Mouse (Mus musculus): ENCODE measurements around the gene Baiap2l1. TPM values are rescaled to one million over a fixed set of nuclear protein-coding genes. Genes with fewer than 3 reads are reported as not detected.
"Not testable (repeated sequence)": the region's sequence is repeated elsewhere in the genome, so short reads cannot be mapped to it uniquely, and the experiment has no call there.

The Baiap2l1 gene
- polyA plus RNA-seq, 1 experiment from 2014 or later, result 27.4 TPM

DNA sequence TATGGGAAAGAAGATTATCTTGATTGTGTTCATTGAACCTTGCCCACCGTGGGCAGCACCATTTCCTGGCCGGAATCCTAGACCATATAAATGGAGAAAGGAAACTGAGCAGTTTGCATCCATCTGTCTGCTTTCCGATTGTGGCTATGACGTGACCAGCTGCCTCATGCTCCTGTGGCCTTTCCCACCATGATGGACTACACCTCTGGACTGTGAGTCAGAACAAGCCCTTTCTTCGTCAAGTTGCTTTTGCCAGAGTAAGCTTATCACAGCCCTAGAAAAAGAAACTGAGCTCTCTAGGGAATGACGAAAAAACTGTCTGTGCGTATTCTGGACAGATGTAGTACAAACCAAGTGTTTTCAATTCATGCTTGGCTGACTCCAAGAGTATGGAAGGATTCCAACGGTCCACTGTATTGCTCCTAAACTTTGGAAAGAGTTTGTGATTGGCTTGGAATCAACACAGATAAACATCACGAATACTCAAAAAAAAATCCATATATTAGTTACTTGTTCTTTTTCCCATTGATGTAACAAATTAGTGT is 10.8 kb upstream of the Baiap2l1 start:
- no peak for ATAC-seq
- H3K4me1 ChIP-seq (replicated peaks), result 0 out of 2 replicates have a peak, but pooled peaks cover 5% of the 10 kb centered on the region
- H3K4me3 ChIP-seq (replicated peaks), result no peak overlapping the region
- no peaks in the 10 kb centered on the region for H3K9me3 ChIP-seq
- H3K27me3 ChIP-seq (replicated peaks), result no peaks in the 10 kb centered on the region
- no peak overlapping the region for H3K4me2 ChIP-seq (replicated peaks)
- H3K9ac ChIP-seq, result no peak overlapping the region
- H3K36me3 ChIP-seq, result no peaks in the 10 kb centered on the region
- no peak overlapping the region for H3K27ac ChIP-seq
- 78% methylated on average over 9 of the region's 9 CpGs for WGBS

DNA sequence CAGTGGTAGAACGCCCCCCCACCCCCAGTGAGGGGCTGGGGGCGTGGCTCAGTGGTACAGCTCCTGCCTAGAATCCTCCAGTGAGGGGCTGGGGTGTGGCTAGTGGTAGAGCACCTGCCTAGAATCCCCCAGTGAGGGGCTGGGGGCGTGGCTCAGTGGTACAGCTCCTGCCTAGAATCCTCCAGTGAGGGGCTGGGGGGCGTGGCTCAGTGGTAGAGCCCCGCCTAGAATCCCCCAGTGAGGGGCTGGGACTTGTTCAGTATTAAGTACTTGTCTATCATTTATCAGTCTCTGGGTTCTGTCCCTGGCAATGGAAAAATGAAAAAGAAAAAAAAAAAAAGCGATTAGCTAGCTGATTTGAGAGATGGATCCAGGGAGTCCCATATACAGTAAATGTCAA is 8.6 kb upstream of the Baiap2l1 start:
- not testable (repeated sequence) for H3K4me1 ChIP-seq (replicated peaks); H3K36me3 ChIP-seq; H3K4me2 ChIP-seq (replicated peaks); H3K27me3 ChIP-seq (replicated peaks); H3K4me3 ChIP-seq (replicated peaks); H3K9me3 ChIP-seq; H3K27ac ChIP-seq; ATAC-seq; H3K9ac ChIP-seq
- WGBS, result 81% methylated on average over 6 of the region's 6 CpGs

- Histone ChIP-seq H3K27ac (peak overlapping the region; percentile 49; the same call in 1 of the 2 replicates), H3K9me3 (no peaks in the 10 kb centered on the region), H3K4me3 (replicated peaks) (no peak overlapping the region), H3K36me3 (no peaks in the 10 kb centered on the region), H3K4me2 (replicated peaks) (no peak overlapping the region), H3K4me1 (replicated peaks) (0 out of 2 replicates have a peak, but pooled peaks cover 5% of the 10 kb centered on the region), H3K9ac (no peak overlapping the region), H3K27me3 (replicated peaks) (no peaks in the 10 kb centered on the region)
- 74% methylated on average over 11 of the region's 11 CpGs for WGBS
- ATAC-seq, result peak; percentile 57
Measured at GRCm38 (mm10) chr5:144364680-144365357, 6.9 kb upstream of the Baiap2l1 start.

- Histone ChIP-seq H3K4me2 (replicated peaks) (no peak overlapping the region; the same call in 1 of the 2 replicates), H3K9me3 (no peaks in the 10 kb centered on the region), H3K36me3 (no peaks in the 10 kb centered on the region), H3K27ac (peak overlapping the region; percentile 82), H3K9ac (no peak overlapping the region), H3K4me3 (replicated peaks) (no peak overlapping the region), H3K27me3 (replicated peaks) (no peaks in the 10 kb centered on the region), H3K4me1 (replicated peaks) (peaks cover 10% of the 10 kb centered on the region)
- ATAC-seq, result no peak
- 39% methylated on average over 6 of the region's 6 CpGs for WGBS
Measured at GRCm38 (mm10) chr5:144360346-144360745, 2.4 kb upstream of the Baiap2l1 start.

GRCm38 (mm10) chr5:144359886-144360285 is 2.0 kb upstream of the Baiap2l1 start:
- Histone ChIP-seq H3K9me3 (no peaks in the 10 kb centered on the region), H3K4me1 (replicated peaks) (peaks cover 10% of the 10 kb centered on the region), H3K36me3 (no peaks in the 10 kb centered on the region), H3K4me2 (replicated peaks) (peak overlapping the region; percentile 19; the same call in 1 of the 2 replicates), H3K27me3 (replicated peaks) (no peaks in the 10 kb centered on the region), H3K9ac (no peak overlapping the region), H3K4me3 (replicated peaks) (no peak overlapping the region), H3K27ac (peak overlapping the region; percentile 82)
- ATAC-seq, result peak; percentile 42
- 48% methylated on average over 6 of the region's 6 CpGs for WGBS

GRCm38 (mm10) chr5:144358592-144358917 is 643 bp upstream of the Baiap2l1 start:
- no peaks in the 10 kb centered on the region for H3K36me3 ChIP-seq
- H3K4me2 ChIP-seq (replicated peaks), result peak overlapping the region; percentile 86
- H3K9me3 ChIP-seq, result no peaks in the 10 kb centered on the region
- H3K9ac ChIP-seq, result no peak overlapping the region
- no peak for ATAC-seq
- H3K27me3 ChIP-seq (replicated peaks), result no peaks in the 10 kb centered on the region
- peak overlapping the region; percentile 66 for H3K4me3 ChIP-seq (replicated peaks)
- WGBS, result 8% methylated on average over 10 of the region's 10 CpGs
- peaks cover 5% of the 10 kb centered on the region for H3K4me1 ChIP-seq (replicated peaks)
- H3K27ac ChIP-seq, result peak overlapping the region; percentile 57; the same call in 1 of the 2 replicates

GRCm38 (mm10) chr5:144357551-144357880 is 396 bp downstream of the Baiap2l1 start:
- WGBS, result 0% methylated on average over 27 of the region's 27 CpGs
- Histone ChIP-seq H3K4me1 (replicated peaks) (peaks cover 5% of the 10 kb centered on the region), H3K27me3 (replicated peaks) (no peaks in the 10 kb centered on the region), H3K4me2 (replicated peaks) (peak overlapping the region; percentile 86), H3K9me3 (no peaks in the 10 kb centered on the region), H3K4me3 (replicated peaks) (peak overlapping the region; percentile 66), H3K9ac (peak overlapping the region; percentile 71), H3K36me3 (no peaks in the 10 kb centered on the region), H3K27ac (peak overlapping the region; percentile 87)
- ATAC-seq, result no peak

GRCm38 (mm10) chr5:144356776-144357455 is 996 bp downstream of the Baiap2l1 start:
- H3K4me3 ChIP-seq (replicated peaks), result peak overlapping the region; percentile 66
- no peaks in the 10 kb centered on the region for H3K27me3 ChIP-seq (replicated peaks)
- WGBS, result 9% methylated on average over 17 of the region's 17 CpGs
- H3K9me3 ChIP-seq, result no peaks in the 10 kb centered on the region
- H3K4me1 ChIP-seq (replicated peaks), result peaks cover 5% of the 10 kb centered on the region
- H3K27ac ChIP-seq, result 0 out of 2 replicates have a peak overlapping the region, but pooled peaks have one; percentile 87
- no peaks in the 10 kb centered on the region for H3K36me3 ChIP-seq
- ATAC-seq, result no peak
- peak overlapping the region; percentile 71 for H3K9ac ChIP-seq
- peak overlapping the region; percentile 86 for H3K4me2 ChIP-seq (replicated peaks)

- Histone ChIP-seq H3K4me1 (replicated peaks) (0 out of 2 replicates have a peak, but pooled peaks cover 1% of the 10 kb centered on the region), H3K9ac (no peak overlapping the region), H3K4me2 (replicated peaks) (no peak overlapping the region), H3K4me3 (replicated peaks) (no peak overlapping the region), H3K27ac (no peak overlapping the region), H3K36me3 (no peaks in the 10 kb centered on the region), H3K27me3 (replicated peaks) (no peaks in the 10 kb centered on the region), H3K9me3 (no peaks in the 10 kb centered on the region)
- ATAC-seq, result peak; percentile 36; the same call in 1 of the 2 replicates
- WGBS, result 76% methylated on average over 9 of the region's 9 CpGs
Measured at GRCm38 (mm10) chr5:144352250-144353047, 5.5 kb downstream of the Baiap2l1 start.

DNA sequence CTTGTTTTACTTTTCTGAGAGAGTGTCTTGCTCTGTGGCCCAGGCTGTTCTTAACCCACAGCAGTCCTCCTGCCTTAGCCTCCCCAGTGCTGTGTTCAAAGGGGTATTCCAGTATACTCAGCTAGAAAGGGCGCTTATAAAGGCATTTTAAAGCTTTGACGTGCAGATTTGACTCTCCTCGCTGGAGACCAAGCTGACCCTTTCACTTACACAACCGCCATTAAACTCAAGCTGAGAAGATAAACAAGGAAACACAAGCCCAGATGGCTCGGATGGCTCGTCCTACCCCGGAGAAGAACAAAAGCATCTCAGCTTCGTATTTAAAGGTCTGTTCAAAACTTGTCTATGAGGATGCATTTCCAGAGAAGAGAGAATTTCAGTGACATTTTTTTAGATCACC is 6.7 kb downstream of the Baiap2l1 start:
- Histone ChIP-seq H3K9ac (no peak overlapping the region), H3K4me2 (replicated peaks) (no peak overlapping the region), H3K4me3 (replicated peaks) (no peak overlapping the region), H3K4me1 (replicated peaks) (no peaks in the 10 kb centered on the region), H3K36me3 (no peaks in the 10 kb centered on the region), H3K9me3 (no peaks in the 10 kb centered on the region), H3K27me3 (replicated peaks) (no peaks in the 10 kb centered on the region), H3K27ac (no peak overlapping the region)
- no peak for ATAC-seq
- WGBS, result 38% methylated on average over 8 of the region's 8 CpGs

- Histone ChIP-seq H3K27ac (no peak overlapping the region), H3K9me3 (no peaks in the 10 kb centered on the region), H3K4me2 (replicated peaks) (no peak overlapping the region), H3K9ac (no peak overlapping the region), H3K4me3 (replicated peaks) (no peak overlapping the region), H3K36me3 (no peaks in the 10 kb centered on the region), H3K27me3 (replicated peaks) (no peaks in the 10 kb centered on the region), H3K4me1 (replicated peaks) (peaks cover 7% of the 10 kb centered on the region; the same call in 1 of the 2 replicates)
- WGBS, result 76% methylated on average over 6 of the region's 6 CpGs
- no peak for ATAC-seq
Measured at GRCm38 (mm10) chr5:144344592-144344991, 13.3 kb downstream of the Baiap2l1 start.

DNA sequence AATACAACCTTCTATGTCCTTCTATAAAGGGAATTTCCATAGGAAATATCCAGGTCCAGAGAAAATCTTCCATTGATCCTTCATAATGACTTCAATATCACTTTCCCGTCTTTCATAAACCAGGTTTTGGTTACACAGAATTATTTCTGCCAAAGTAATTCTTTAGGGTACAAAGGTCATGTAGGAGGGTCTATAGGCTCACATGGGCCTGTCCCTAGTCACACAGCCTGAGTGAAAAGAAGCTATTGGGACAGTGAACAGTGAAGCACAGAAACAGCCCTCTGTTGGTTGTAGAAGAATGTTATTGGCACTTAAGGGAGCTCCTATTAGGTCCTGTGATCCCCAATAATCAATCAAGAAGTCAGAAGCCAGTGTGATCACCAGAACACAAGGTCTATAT is 16.8 kb downstream of the Baiap2l1 start:
- ATAC-seq, result peak; percentile 73
- WGBS, result 65% methylated on average over 1 of the region's 1 CpGs
- Histone ChIP-seq H3K4me2 (replicated peaks) (peak overlapping the region; percentile 17; the same call in 1 of the 2 replicates), H3K36me3 (no peaks in the 10 kb centered on the region), H3K9ac (no peak overlapping the region), H3K9me3 (no peaks in the 10 kb centered on the region), H3K27ac (no peak overlapping the region), H3K4me1 (replicated peaks) (peaks cover 12% of the 10 kb centered on the region; the same call in 1 of the 2 replicates), H3K27me3 (replicated peaks) (no peaks in the 10 kb centered on the region), H3K4me3 (replicated peaks) (no peak overlapping the region)

All from intestine, embryonic 15.5 days (tissue).